Mouse (Mus musculus) urinary bladder, postnatal 36 days (tissue): ENCODE measurements at regions not wholly inside any gene's neighbourhood (a gene's known extent, or its start where the extent isn't known, plus 50 kb on each side); places are given as distances from the start of the nearest gene placed in this dataset.
"Not testable (repeated sequence)": the region's sequence is repeated elsewhere in the genome, so short reads cannot be mapped to it uniquely, and the experiment has no call there.

Source experiments
- DNase-seq, 2 experiments: peaks; one replicate each; pipeline ENCODE4 v3.0.0; 2022; ENCODE audit warnings: low spot score in 2 of 2, mixed read lengths in 1 of 2

DNA sequence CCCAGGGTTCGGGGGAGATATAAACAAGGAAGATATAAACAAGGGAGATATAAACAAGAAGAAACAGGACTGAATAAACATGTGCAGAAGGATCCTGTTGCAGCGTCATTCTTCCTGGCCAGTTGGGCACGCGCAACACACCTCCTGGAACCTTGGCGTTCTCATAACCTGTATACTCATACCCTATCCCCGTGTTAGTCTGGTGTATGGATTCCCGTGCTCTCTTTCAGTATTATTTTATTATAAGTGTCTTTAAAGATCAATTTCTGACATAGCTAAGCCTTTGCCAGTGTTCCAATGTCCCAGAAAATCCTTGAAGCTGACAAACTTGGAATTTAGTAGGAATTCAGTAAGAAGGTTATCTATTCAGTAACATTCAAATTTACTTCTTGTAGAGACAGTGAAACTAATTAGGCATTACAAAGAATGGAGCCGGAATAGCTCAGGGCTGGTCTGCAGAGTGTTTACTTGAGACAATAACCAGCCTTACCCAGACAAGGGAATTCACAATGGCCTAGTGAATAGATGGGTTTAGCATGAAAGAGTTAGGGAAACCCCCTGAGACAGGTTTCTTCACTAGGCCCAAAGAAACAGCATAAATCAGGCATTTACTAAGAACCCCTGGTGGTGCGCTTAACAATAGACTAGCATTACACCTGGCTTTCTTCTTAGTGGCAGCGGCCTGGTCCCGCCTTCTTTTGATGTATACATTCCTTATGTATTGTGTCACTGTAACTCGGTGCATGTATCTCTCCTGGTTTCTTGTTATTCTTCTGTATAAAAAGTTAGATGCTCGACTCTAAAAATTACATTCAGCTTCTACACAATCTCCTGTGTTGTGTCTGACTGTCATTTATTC, 458.4 kb downstream of the Epm2a start:
- not testable (repeated sequence) for DNase-seq

- no peak for DNase-seq
Measured at GRCm38 (mm10) chr10:11809255-11809654, 466.1 kb downstream of the Epm2a start.

DNA sequence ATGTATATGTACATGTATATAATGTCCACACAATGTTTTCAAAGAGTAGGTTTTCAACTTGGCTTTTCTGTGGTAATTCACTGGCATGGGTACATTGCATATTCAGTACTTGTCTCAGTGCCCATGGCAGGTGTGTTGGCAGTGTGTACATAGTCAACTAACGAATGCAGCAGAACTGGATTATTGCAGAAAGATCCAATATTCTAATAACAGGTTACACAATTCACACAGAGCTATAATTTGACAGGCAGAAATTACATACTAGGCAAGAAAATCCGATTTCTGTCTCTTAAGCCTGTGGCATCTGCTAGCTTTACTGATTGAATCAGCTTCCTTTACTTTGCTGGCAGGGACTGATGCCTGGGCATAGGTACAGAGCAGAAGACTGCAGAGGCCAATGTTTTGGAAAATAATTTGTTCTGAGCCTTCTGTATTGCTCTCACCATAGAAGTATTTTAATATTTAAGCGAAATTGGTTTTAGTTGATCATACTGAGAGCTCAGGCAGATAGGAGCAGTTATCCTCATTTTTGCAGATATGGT, 479.3 kb downstream of the Epm2a start:
- DNase-seq: no peak

- no peak for DNase-seq
Measured at GRCm38 (mm10) chr10:11841094-11841493, 497.9 kb downstream of the Epm2a start.

DNA sequence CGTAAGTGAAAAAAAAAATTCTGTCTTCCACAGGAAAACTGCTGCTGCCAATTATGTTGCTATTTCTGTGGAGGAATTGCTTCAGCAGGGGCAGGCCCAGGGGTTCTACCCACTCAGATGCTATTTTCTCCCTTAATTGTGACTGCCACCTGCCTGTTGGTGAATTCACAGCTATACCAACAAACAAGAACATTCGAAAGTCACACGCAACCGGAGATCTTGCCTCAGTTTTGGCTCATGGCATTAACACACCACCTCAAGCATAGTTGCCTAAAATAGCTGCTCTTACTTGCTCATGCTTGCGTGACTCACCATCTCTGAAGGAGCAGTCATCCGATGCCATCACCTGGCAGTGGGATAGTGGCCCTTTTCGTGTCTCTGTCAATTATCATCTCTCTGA, 498.3 kb downstream of the Epm2a start:
- DNase-seq: no peak

GRCm38 (mm10) chr10:11846141-11846540, 502.9 kb downstream of the Epm2a start:
- DNase-seq: no peak

GRCm38 (mm10) chr10:11875145-11876131, 532.2 kb downstream of the Epm2a start:
- no peak for DNase-seq

GRCm38 (mm10) chr10:11886237-11886636, 543.0 kb downstream of the Epm2a start:
- no peak for DNase-seq

DNA sequence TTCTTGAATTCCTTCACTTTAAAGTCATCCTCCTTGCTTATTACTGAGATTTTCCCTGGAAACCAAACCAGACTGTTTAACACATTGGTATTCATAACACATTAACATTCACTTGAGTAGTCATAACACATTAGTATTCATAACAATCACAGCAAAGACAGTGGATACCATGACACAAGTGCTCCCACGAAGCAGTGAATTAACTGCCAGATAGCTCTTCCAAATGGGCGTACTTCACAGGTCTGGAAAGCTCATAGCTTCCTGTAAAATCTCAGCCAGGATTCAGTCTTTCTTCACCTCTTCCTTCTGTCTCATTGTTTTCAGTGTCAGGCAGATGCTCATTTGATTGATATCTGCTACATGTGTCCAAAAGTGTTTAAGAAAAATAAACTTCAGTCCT, 545.7 kb downstream of the Epm2a start:
- no peak for DNase-seq

GRCm38 (mm10) chr10:11922132-11922531, 578.9 kb downstream of the Epm2a start:
- no peak for DNase-seq

- no peak for DNase-seq
Measured at GRCm38 (mm10) chr10:11938164-11938563, 595.0 kb downstream of the Epm2a start.

DNA sequence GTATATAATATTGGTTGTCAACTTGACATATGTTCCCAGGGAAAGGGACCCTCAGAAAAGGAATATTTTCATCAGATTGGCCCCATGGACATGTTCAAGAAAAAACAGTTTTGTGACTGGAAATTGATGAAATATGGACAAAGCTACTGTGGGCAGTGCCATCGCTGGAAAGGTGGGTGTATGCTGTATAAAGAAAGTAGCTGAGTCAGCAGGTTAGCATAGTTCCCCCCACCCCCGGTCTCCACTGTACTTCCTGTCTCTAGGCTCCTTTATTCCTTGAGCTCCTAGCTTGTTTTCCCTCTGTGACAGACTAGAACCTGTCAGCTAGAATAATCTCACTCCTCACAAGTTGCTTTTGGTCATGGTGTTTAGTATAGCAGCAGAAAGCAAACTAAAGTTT, 599.6 kb downstream of the Epm2a start:
- DNase-seq: no peak

- no peak for DNase-seq
Measured at GRCm38 (mm10) chr10:11960327-11960922, 617.2 kb downstream of the Epm2a start.

GRCm38 (mm10) chr10:12004966-12005365, 661.8 kb downstream of the Epm2a start:
- no peak for DNase-seq

DNA sequence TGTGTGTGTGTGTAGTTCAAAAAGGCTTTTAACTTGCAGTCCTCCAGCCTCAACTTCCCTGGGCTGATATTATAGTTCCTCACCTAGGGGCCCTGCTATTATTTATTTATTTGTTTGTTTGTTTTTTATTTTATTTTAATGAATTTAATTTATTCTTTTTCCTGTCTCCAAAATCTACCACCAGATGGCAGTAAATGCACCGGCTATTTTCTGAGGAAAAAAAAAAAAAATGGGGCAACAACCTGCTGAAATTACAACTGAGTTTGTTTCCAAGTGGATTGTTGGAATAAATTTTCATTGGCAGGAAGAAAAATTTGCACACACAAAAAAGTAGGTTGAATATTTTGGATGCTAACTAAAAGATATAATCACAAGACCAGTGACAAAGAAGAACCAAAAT, 662.7 kb downstream of the Epm2a start:
- DNase-seq: no peak

GRCm38 (mm10) chr10:12017286-12017685, 674.1 kb downstream of the Epm2a start:
- no peak for DNase-seq

DNA sequence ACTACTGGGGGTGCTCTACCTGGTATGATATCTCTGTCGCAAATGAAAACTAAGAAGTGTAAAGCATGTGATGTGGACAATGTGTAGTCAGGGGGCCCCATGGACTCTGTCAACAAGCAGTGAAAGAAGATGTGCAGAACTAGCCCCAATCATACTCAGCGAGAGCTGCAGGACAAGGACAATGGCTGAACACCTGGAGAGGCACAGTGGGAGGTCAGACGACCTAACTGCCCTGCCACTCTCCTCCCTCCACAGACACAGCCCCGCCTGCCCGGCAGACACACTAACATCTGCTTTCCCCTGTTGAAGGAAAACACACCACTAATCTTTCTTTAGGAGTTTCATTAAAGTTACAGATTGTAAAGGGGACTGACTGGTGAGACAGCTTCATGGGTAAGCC, 675.1 kb downstream of the Epm2a start:
- DNase-seq: no peak

GRCm38 (mm10) chr10:12019159-12019779, 676.1 kb downstream of the Epm2a start:
- DNase-seq: no peak

DNA sequence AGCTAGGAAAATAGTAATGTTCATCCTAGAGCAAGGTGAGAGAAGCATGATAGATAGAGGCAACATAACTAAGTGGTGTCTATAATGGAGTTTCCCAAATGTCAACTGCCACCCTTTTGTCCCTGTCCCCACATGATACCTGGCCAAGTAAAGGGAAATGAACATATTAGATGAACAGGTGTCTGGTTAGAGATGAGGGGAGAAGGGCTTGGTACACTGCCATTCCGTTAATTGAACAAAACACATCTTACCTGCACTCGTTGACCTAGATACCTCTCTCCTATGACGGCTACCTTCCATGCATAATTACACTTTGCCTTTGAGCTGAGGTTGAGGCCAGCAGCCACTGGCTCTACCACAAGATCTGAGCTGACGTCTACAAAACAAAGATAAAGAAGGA, 677.4 kb downstream of the Epm2a start:
- no peak for DNase-seq

- DNase-seq: no peak
Measured at GRCm38 (mm10) chr10:12035159-12035558, 692.0 kb downstream of the Epm2a start.

- DNase-seq: no peak
Measured at GRCm38 (mm10) chr10:12045937-12046336, 702.7 kb downstream of the Epm2a start.
